Mouse (Mus musculus): ENCODE measurements at regions not wholly inside any gene's neighbourhood (a gene's known extent, or its start where the extent isn't known, plus 50 kb on each side); places are given as distances from the start of the nearest gene placed in this dataset.

- H3K79me2 ChIP-seq (replicated peaks; ENCODE audit: control insufficient read depth, extremely low read depth, insufficient read depth, poor library complexity, severe bottlenecking), result no peaks in the 10 kb centered on the region
- H3K36me3 ChIP-seq (replicated peaks in 1 of 2; ENCODE audit: control insufficient read depth in 1 of 2, insufficient read depth in 1 of 2, low read length in 1 of 2), result no peaks in the 10 kb centered on the region
- no peak for DNase-seq (ENCODE audit: extremely low read depth)
- H3K4me2 ChIP-seq (ENCODE audit: insufficient read depth, low read depth, poor library complexity, severe bottlenecking), result no peak overlapping the region
- TF ChIP-seq JUND (conservative IDR thresholded peaks at IDR 0.05; ENCODE audit: low read depth, low read length) (no peak), MYC (IDR thresholded peaks at IDR 0.05; ENCODE audit: low read depth, low read length) (no peak), USF1 (IDR thresholded peaks at IDR 0.05; ENCODE audit: low read depth, low read length) (no peak), BHLHE40 (IDR thresholded peaks at IDR 0.05; ENCODE audit: low read depth, low read length) (no peak), ZNF384 (IDR thresholded peaks at IDR 0.05; ENCODE audit: low read depth, low read length) (no peak), IRF4 (IDR thresholded peaks at IDR 0.05; ENCODE audit: low read depth, low read length) (no peak), POLR2AphosphoS2 (IDR thresholded peaks at IDR 0.05; ENCODE audit: low read depth, low read length) (no peak), USF2 (conservative IDR thresholded peaks at IDR 0.05; ENCODE audit: low read depth, low read length) (no peak), RCOR1 (conservative IDR thresholded peaks at IDR 0.05; ENCODE audit: low read depth, low read length) (no peak), MAX (IDR thresholded peaks at IDR 0.05; ENCODE audit: low read length) (no peak), EP300 (IDR thresholded peaks at IDR 0.05; ENCODE audit: low read length) (no peak)
- H3K4me1 ChIP-seq (ENCODE audit: control insufficient read depth in 1 of 2, insufficient read depth in 2 of 2), result no peaks in the 10 kb centered on the region
- no peak overlapping the region for H3K4me3 ChIP-seq (replicated peaks in 1 of 3; ENCODE audit: low read depth in 2 of 3, low read length in 2 of 3, poor library complexity in 1 of 3)
- peaks cover 21% of the 10 kb centered on the region for H3K9me3 ChIP-seq (replicated peaks; ENCODE audit: low read length)
- no peak overlapping the region for H3K9ac ChIP-seq (ENCODE audit: insufficient read depth, low read depth)
- H3K27ac ChIP-seq (ENCODE audit: insufficient read depth, low read depth), result no peak overlapping the region
- H3K27me3 ChIP-seq (replicated peaks), result no peaks in the 10 kb centered on the region
- in situ Hi-C loops (cut with MboI; ENCODE audit: low pct_ligation_motif_present, low pct_unique_long_range_greater_than_20kb, low sequenced_read_pairs), result no loop called here
- dilution Hi-C loops (cut with MboI; ENCODE audit: extremely low pct_ligation_motif_present, extremely low pct_unique_long_range_greater_than_20kb, low sequenced_read_pairs), result no loop called here
Observed at GRCm38 (mm10) chr4:70781591-70781990, 246.8 kb upstream of the Megf9 start.

GRCm38 (mm10) chr4:70776273-70776672 is 241.5 kb upstream of the Megf9 start:
- no peaks in the 10 kb centered on the region for H3K79me2 ChIP-seq (replicated peaks; ENCODE audit: control insufficient read depth, extremely low read depth, insufficient read depth, poor library complexity, severe bottlenecking)
- DNase-seq (ENCODE audit: extremely low read depth), result no peak
- no peak overlapping the region for H3K9ac ChIP-seq (ENCODE audit: insufficient read depth, low read depth)
- no peaks in the 10 kb centered on the region for H3K27me3 ChIP-seq (replicated peaks)
- H3K36me3 ChIP-seq (replicated peaks in 1 of 2; ENCODE audit: control insufficient read depth in 1 of 2, insufficient read depth in 1 of 2, low read length in 1 of 2), result no peaks in the 10 kb centered on the region
- H3K4me1 ChIP-seq (ENCODE audit: control insufficient read depth in 1 of 2, insufficient read depth in 2 of 2), result no peaks in the 10 kb centered on the region
- in situ Hi-C loops (cut with MboI; ENCODE audit: low pct_ligation_motif_present, low pct_unique_long_range_greater_than_20kb, low sequenced_read_pairs) (no loop called here), dilution Hi-C loops (cut with MboI; ENCODE audit: extremely low pct_ligation_motif_present, extremely low pct_unique_long_range_greater_than_20kb, low sequenced_read_pairs) (no loop called here)
- H3K4me2 ChIP-seq (ENCODE audit: insufficient read depth, low read depth, poor library complexity, severe bottlenecking), result no peak overlapping the region
- H3K9me3 ChIP-seq (replicated peaks; ENCODE audit: low read length), result peaks cover 17% of the 10 kb centered on the region
- H3K4me3 ChIP-seq (replicated peaks in 1 of 3; ENCODE audit: low read depth in 2 of 3, low read length in 2 of 3, poor library complexity in 1 of 3), result no peak overlapping the region
- TF ChIP-seq HCFC1 (IDR thresholded peaks at IDR 0.05; ENCODE audit: low read depth, low read length), result no peak
- TF ChIP-seq MXI1 (IDR thresholded peaks at IDR 0.05; ENCODE audit: low read depth, low read length), result no peak
- no peak for TF ChIP-seq ZNF384 (IDR thresholded peaks at IDR 0.05; ENCODE audit: low read depth, low read length)
- H3K27ac ChIP-seq (ENCODE audit: insufficient read depth, low read depth), result no peak overlapping the region

GRCm38 (mm10) chr4:70743425-70743824 is 208.6 kb upstream of the Megf9 start:
- in situ Hi-C loops (cut with MboI; ENCODE audit: low pct_ligation_motif_present, low pct_unique_long_range_greater_than_20kb, low sequenced_read_pairs), result no loop called here
- H3K9ac ChIP-seq (ENCODE audit: insufficient read depth, low read depth), result no peak overlapping the region
- peaks cover 20% of the 10 kb centered on the region for H3K9me3 ChIP-seq (replicated peaks; ENCODE audit: low read length)
- no peak for TF ChIP-seq JUND (conservative IDR thresholded peaks at IDR 0.05; ENCODE audit: low read depth, low read length)
- TF ChIP-seq MYC (IDR thresholded peaks at IDR 0.05; ENCODE audit: low read depth, low read length), result no peak
- no peak for TF ChIP-seq PAX5 (IDR thresholded peaks at IDR 0.05; ENCODE audit: low read length)
- TF ChIP-seq TCF12 (IDR thresholded peaks at IDR 0.05; ENCODE audit: low read depth, low read length), result no peak
- no peak for TF ChIP-seq JUN (IDR thresholded peaks at IDR 0.05; ENCODE audit: insufficient read depth, low read depth, low read length)
- no peak for TF ChIP-seq USF2 (conservative IDR thresholded peaks at IDR 0.05; ENCODE audit: low read depth, low read length)
- TF ChIP-seq RAD21 (IDR thresholded peaks at IDR 0.05; ENCODE audit: low read depth, low read length), result no peak
- TF ChIP-seq HCFC1 (IDR thresholded peaks at IDR 0.05; ENCODE audit: low read depth, low read length), result no peak
- no peak for TF ChIP-seq ZKSCAN1 (IDR thresholded peaks at IDR 0.05; ENCODE audit: borderline replicate concordance, low read depth, low read length)
- no peaks in the 10 kb centered on the region for H3K4me1 ChIP-seq (ENCODE audit: control insufficient read depth in 1 of 2, insufficient read depth in 2 of 2)
- H3K4me2 ChIP-seq (ENCODE audit: insufficient read depth, low read depth, poor library complexity, severe bottlenecking), result no peak overlapping the region
- DNase-seq (ENCODE audit: extremely low read depth), result no peak
- H3K36me3 ChIP-seq (replicated peaks in 1 of 2; ENCODE audit: control insufficient read depth in 1 of 2, insufficient read depth in 1 of 2, low read length in 1 of 2), result no peaks in the 10 kb centered on the region
- H3K27me3 ChIP-seq (replicated peaks), result no peaks in the 10 kb centered on the region
- H3K79me2 ChIP-seq (replicated peaks; ENCODE audit: control insufficient read depth, extremely low read depth, insufficient read depth, poor library complexity, severe bottlenecking), result no peaks in the 10 kb centered on the region
- H3K27ac ChIP-seq (ENCODE audit: insufficient read depth, low read depth), result no peak overlapping the region
- H3K4me3 ChIP-seq (replicated peaks in 1 of 3; ENCODE audit: low read depth in 2 of 3, low read length in 2 of 3, poor library complexity in 1 of 3), result no peak overlapping the region
- dilution Hi-C loops (cut with MboI; ENCODE audit: extremely low pct_ligation_motif_present, extremely low pct_unique_long_range_greater_than_20kb, low sequenced_read_pairs), result no loop called here
